Mouse (Mus musculus) B cell, adult 67 days (primary cell): ENCODE data around the gene Ptchd1. TPM values are rescaled to one million over a fixed set of nuclear protein-coding genes. Genes with fewer than 3 reads are reported as not detected.

Source experiments
- total RNA-seq, 2 experiments: library from RNA; stranded (reverse); gene quantifications; 4 replicates each; pipeline ENCODE4 v1.2.4; 2023

The Ptchd1 gene
- not detected for total RNA-seq

DNA sequence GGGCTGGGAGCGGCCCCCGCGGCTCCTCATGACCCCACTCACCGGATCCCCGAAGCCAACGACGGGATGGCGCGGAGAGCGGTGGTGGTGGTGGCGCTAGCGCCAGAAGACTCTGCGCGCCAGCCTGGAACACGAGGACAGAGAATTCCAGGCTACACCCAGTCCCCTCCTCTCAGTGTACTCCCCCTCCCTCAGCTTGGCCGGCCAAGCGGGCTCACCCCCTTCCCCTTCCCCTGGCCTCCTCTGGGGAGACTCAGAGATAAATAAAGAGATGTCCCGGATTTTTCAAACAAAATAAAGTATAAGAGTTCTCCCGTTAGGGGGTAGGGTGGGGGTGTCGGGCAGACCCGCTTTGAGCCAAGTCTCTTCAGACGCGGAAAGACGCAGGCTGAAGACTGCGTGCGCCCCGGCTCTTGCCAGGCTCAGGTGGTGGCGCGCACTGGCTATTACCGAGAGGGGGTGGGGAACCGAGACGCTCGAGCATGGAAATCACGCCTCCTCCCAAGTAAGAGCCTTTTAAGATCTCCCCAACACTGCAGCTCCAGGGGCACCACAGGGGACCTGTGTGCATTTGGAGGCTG, at the start of gene Ptchd1:
Gene Ptchd1, minus strand, starts transcription at position 114 of the 581 bp plus-strand sequence.

GRCm38 (mm10) chrX:155624341-155624841, 777 bp upstream of the Ptchd1 start, which contains the start of gene Gm15155:
Gm15155 (plus strand) TSS chrX:155624741.

Other genes with a start within 250 kb of the Ptchd1 start
- not detected for gene Gm15155, start 927 bp upstream of the Ptchd1 start, total RNA-seq